ENCODE assay signal across 8 mouse cellular contexts in genomic region chr5:18916688-18917285, GRCm38 (mm10).
DNase-seq lines count a peak whose midpoint lies in the region; ATAC-seq and TF ChIP-seq lines count a peak whose summit lies in the region.

No protein-coding gene starts in this region.

- H3K4me2 ChIP-seq in midbrain, postnatal 0 days (ENCODE audit: low read depth, low read length, poor library complexity, severe bottlenecking) = no peak overlapping the region

- in situ Hi-C loops in ES-E14 (cut with MboI; ENCODE audit: low sequenced_read_pairs in 2 of 2, unreplicated experiment in 2 of 2) = loop anchor here in 1 of 2 experiments (10.0 kb wide), 1 partner anchor 358 kb away; no protein-coding TSS in a partner anchor

- TF ChIP-seq CTCF in layer of hippocampus, adult 2 months (conservative IDR thresholded peaks at IDR 0.05) = peak; percentile 90
- TF ChIP-seq CTCF in midbrain, postnatal 0 days (IDR thresholded peaks at IDR 0.05) = peak; percentile 77

- no peak overlapping the region for H3K4me3 ChIP-seq in ES-E14 (ENCODE audit: insufficient read depth in 1 of 2, low read depth in 1 of 2, low read length in 2 of 2, poor library complexity in 1 of 2, severe bottlenecking in 1 of 2)
- H3K4me3 ChIP-seq in layer of hippocampus, adult 2 months = no peak overlapping the region
- H3K4me3 ChIP-seq in midbrain, postnatal 0 days (ENCODE audit: low read depth, low read length) = no peak overlapping the region

- ATAC-seq in midbrain, postnatal 0 days (ENCODE audit: low FRiP score) = peak; percentile 41; the same call in 1 of the 2 replicates
- ATAC-seq in megakaryocyte progenitor cell, adult 5-6 weeks (replicated peaks; ENCODE audit: poor library complexity) = no peak

- no peaks in the 10 kb centered on the region for H3K9me3 ChIP-seq in ES-E14 (ENCODE audit: control insufficient read depth, insufficient read depth, low read depth, low read length)
- no peaks in the 10 kb centered on the region for H3K9me3 ChIP-seq in midbrain, postnatal 0 days (ENCODE audit: low read length)

- H3K27ac ChIP-seq in ES-E14 (ENCODE audit: insufficient read depth, low read depth, low read length, poor library complexity, severe bottlenecking) = no peak overlapping the region
- no peak overlapping the region for H3K27ac ChIP-seq in layer of hippocampus, adult 2 months
- H3K27ac ChIP-seq in midbrain, postnatal 0 days (ENCODE audit: low read depth, low read length) = no peak overlapping the region

- H3K9ac ChIP-seq in ES-E14 (ENCODE audit: insufficient read depth, low read depth, low read length, poor library complexity, severe bottlenecking) = no peak overlapping the region
- H3K9ac ChIP-seq in midbrain, postnatal 0 days (replicated peaks; ENCODE audit: low read length, poor library complexity, severe bottlenecking) = no peak overlapping the region

- no peaks in the 10 kb centered on the region for H3K27me3 ChIP-seq in midbrain, postnatal 0 days (ENCODE audit: insufficient read depth, low read length)

- H3K36me3 ChIP-seq in ES-E14 (ENCODE audit: control insufficient read depth, insufficient read depth, low read length, poor library complexity, severe bottlenecking) = no peaks in the 10 kb centered on the region
- H3K36me3 ChIP-seq in midbrain, postnatal 0 days (ENCODE audit: insufficient read depth, low read length) = no peaks in the 10 kb centered on the region

- H3K4me1 ChIP-seq in ES-E14 (ENCODE audit: control insufficient read depth in 2 of 2, insufficient read depth in 2 of 2, low read length in 2 of 2, poor library complexity in 1 of 2) = no peaks in the 10 kb centered on the region
- H3K4me1 ChIP-seq in midbrain, postnatal 0 days (ENCODE audit: insufficient read depth, low read length) = no peaks in the 10 kb centered on the region

- peak; percentile 48 for DNase-seq in 3T3-L1 (ENCODE audit: low read depth, low spot score)
- peak; percentile 73 for DNase-seq in ES-E14 (ENCODE audit: low read depth, low spot score)
- peak; percentile 74 to 81 for DNase-seq in cerebellum, postnatal 14 days
- DNase-seq in frontal cortex, postnatal 10 days (ENCODE audit: low spot score in 2 of 2) = peak; percentile 10 to 48
- peak; percentile 49 to 60 for DNase-seq in layer of hippocampus, adult 2 months (ENCODE audit: low spot score in 2 of 2)
- DNase-seq in midbrain, postnatal 0 days (ENCODE audit: low spot score) = peak; percentile 59
- DNase-seq in urinary bladder, postnatal 25 days (ENCODE audit: low spot score) = no peak

- WGBS in midbrain, postnatal 0 days = 49% methylated on average over 7 of the region's 7 CpGs

TF ChIP-seq in ES-E14, 5 proteins besides CTCF, POLR2A, EP300 and RAD21:
- TF ChIP-seq HCFC1 (IDR thresholded peaks at IDR 0.05; ENCODE audit: borderline replicate concordance, insufficient read depth, low read length) (no peak), CHD2 (IDR thresholded peaks at IDR 0.05; ENCODE audit: low read depth, low read length) (no peak), ZC3H11A (IDR thresholded peaks at IDR 0.05; ENCODE audit: borderline replicate concordance, low read depth, low read length) (peak; percentile 83; the same call in 1 of the 2 replicates)
